Mouse (Mus musculus) heart, adult 2 months (tissue): ENCODE data around the gene Rasgrf2.

ENCODE experiments used
- CTCF ChIP-seq: fragments of 200-600 bp; IDR thresholded peaks from 2 replicates; pipeline ENCODE4 v1.8.1; 2022; ENCODE audit warnings: antibody characterized with exemption, mild to moderate bottlenecking, moderate library complexity
- EP300 ChIP-seq: fragments of 200-500 bp; IDR thresholded peaks from 2 replicates; pipeline ENCODE4 v1.6.1; 2011; ENCODE audit warnings: low read depth, low read length, control low read depth; ENCODE audit not compliant: insufficient read depth
- POLR2A ChIP-seq: fragments of 200-500 bp; IDR thresholded peaks from 2 replicates; pipeline ENCODE4 v1.6.1; 2011; ENCODE audit warnings: mild to moderate bottlenecking, low read depth, low read length, control low read depth; ENCODE audit not compliant: insufficient read depth

DNA sequence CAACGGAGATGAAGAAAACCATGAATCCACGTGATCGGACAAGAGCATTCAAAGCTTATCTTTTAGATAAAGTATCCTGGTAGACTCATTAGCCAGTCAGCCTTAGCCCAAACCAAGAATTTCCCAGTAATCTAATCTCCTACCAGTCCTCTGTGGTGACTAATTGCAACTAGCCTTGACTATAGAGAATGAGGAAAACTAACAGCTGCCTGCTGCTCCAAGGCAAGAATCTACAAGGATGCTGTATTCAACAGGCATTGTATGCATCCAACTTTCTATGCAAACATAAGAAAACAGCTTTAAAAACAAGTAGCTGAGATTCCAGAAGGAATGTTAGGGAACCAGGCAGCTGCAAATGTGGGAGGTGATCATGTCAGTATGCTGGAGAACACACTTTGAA lies 149.4 kb downstream of the Rasgrf2 start:
- TF ChIP-seq EP300 (no peak), POLR2A (no peak), CTCF (no peak)
